Mouse (Mus musculus): ENCODE measurements at regions not wholly inside any gene's neighbourhood (a gene's known extent, or its start where the extent isn't known, plus 50 kb on each side); places are given as distances from the start of the nearest gene placed in this dataset.

- TF ChIP-seq POLR2A (IDR thresholded peaks at IDR 0.05; ENCODE audit: low read depth, low read length) (no peak), CTCF (IDR thresholded peaks at IDR 0.05; ENCODE audit: extremely low read depth, insufficient read depth, insufficient read length, insufficient replicate concordance) (no peak)
Observed at GRCm38 (mm10) chr6:13298171-13298570, 73.4 kb upstream of the Vwde start.
